Mouse (Mus musculus) heart, embryonic 11.5 days (tissue): ENCODE results near the gene Fgf12. TPM values are rescaled to one million over a fixed set of nuclear protein-coding genes. Genes with fewer than 3 reads are reported as not detected.

Source experiments
- ATAC-seq: fragments of 200-750 bp; cut with Nextera tagmentation; replicated peaks from 2 replicates; pipeline ENCODE4 v1.8.0; 2017; ENCODE audit warnings: moderate library complexity; ENCODE audit not compliant: insufficient number of reproducible peaks, low FRiP score, low TSS enrichment
- H3K27ac ChIP-seq: fragments of 300-500 bp; sonication (generic); 2 replicates; pipeline ENCODE4 v1.5.1; 2014; ENCODE audit warnings: mild to moderate bottlenecking, low read depth, low read length
- H3K27me3 ChIP-seq: fragments of 300-500 bp; sonication (generic); 2 replicates; pipeline ENCODE4 v1.6.1; 2014; ENCODE audit warnings: mild to moderate bottlenecking, low read length, mixed read lengths; ENCODE audit not compliant: control insufficient read depth, insufficient read depth
- H3K36me3 ChIP-seq: fragments of 300-500 bp; sonication (generic); 2 replicates; pipeline ENCODE4 v1.6.1; 2014; ENCODE audit warnings: mild to moderate bottlenecking, low read length, moderate library complexity, mixed read lengths; ENCODE audit not compliant: control insufficient read depth, insufficient read depth
- H3K4me1 ChIP-seq: fragments of 300-500 bp; sonication (generic); 2 replicates; pipeline ENCODE4 v1.6.1; 2014; ENCODE audit warnings: low read length; ENCODE audit not compliant: control insufficient read depth, insufficient read depth
- H3K4me2 ChIP-seq: fragments of 300-500 bp; sonication (generic); 2 replicates; pipeline ENCODE4 v1.6.1; 2014; ENCODE audit warnings: mild to moderate bottlenecking, moderate library complexity
- H3K4me3 ChIP-seq: fragments of 300-500 bp; sonication (generic); 2 replicates; pipeline ENCODE4 v1.5.1; 2014; ENCODE audit warnings: low read depth, low read length
- H3K9ac ChIP-seq: fragments of 300-500 bp; sonication (generic); 2 replicates; pipeline ENCODE4 v1.6.1; 2014; ENCODE audit warnings: mild to moderate bottlenecking, low read depth, low read length, moderate library complexity
- H3K9me3 ChIP-seq: fragments of 300-500 bp; sonication (generic); replicated peaks from 2 replicates; pipeline ENCODE4 v1.6.1; 2016; ENCODE audit warnings: low read length; ENCODE audit not compliant: control insufficient read depth
- WGBS: fragments of 180-500 bp; shearing (Covaris S2); extraction: QIAGEN DNeasy Blood & Tissue Kit; methylation state at CpG from one replicate; pipeline ENCODE4 v1.1.7; 2014; ENCODE audit not compliant: insufficient replicate concordance; 5-methylcytosine and 5-hydroxymethylcytosine counted together
- polyA plus RNA-seq: library from polyadenylated mRNA; unstranded; fragments of >200 nt; fragmentation: Nextera tagmentation; extraction: Ambion mirVana; gene quantifications from 2 replicates; pipeline ENCODE4 v1.2.1, GENCODE M21; 2014

The Fgf12 gene
- polyA plus RNA-seq, 1 experiment from 2014 or later = 7.8 TPM

- no peak for ATAC-seq
- Histone ChIP-seq H3K9ac (no peak overlapping the region), H3K27me3 (no peaks in the 10 kb centered on the region), H3K9me3 (no peaks in the 10 kb centered on the region), H3K27ac (no peak overlapping the region), H3K4me3 (no peak overlapping the region), H3K4me1 (no peaks in the 10 kb centered on the region), H3K36me3 (no peaks in the 10 kb centered on the region), H3K4me2 (no peak overlapping the region)
- 76% methylated on average over 4 of the region's 4 CpGs for WGBS
These were observed 52.5 kb downstream of the Fgf12 start for GRCm38 (mm10) chr16:28700346-28700745.

- H3K4me3 ChIP-seq = no peak overlapping the region
- H3K4me2 ChIP-seq = no peak overlapping the region
- H3K9ac ChIP-seq = no peak overlapping the region
- no peaks in the 10 kb centered on the region for H3K9me3 ChIP-seq
- H3K27ac ChIP-seq = no peak overlapping the region
- H3K27me3 ChIP-seq = no peaks in the 10 kb centered on the region
- no peaks in the 10 kb centered on the region for H3K4me1 ChIP-seq
- ATAC-seq = no peak
- WGBS = 73% methylated on average over 3 of the region's 3 CpGs
- no peaks in the 10 kb centered on the region for H3K36me3 ChIP-seq
These were observed 56.0 kb downstream of the Fgf12 start for GRCm38 (mm10) chr16:28696851-28697250.

DNA sequence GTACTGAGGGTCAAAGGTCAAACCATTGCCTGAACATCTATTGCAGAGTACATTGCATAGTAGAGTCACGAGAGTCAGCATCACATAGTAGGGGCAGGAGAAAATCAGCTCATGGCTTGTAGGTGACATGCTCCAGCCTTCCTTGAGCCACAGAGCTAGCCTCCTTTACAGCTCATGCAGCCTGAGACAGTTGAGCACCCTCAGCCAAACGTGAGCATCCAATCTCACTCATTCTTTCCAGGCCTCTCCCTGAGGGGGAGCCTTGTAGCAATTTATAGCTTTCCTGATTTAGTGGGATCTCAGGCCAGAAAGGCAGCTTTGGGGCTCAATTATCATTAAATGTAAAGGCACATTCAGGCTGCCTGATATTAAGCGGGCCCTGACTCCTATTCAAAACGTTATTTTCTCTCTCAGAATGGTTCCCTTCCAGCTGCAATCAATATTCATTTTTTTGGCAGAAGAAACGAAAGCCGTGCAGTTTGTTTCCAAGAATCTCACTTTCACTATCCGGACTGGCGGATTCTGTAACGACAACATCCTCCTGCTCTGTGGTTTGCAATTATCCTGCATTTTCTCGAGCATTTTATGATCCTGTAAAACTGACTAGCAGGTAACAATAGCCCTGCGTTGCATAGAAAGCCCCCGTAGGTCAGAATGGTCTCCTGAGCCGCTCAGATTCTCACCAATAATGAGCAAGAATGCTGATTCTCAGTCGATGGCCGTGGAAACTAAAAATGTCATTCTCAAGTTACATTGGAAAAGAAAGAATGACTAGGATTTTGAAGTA is 58.6 kb downstream of the Fgf12 start:
- no peak overlapping the region for H3K9ac ChIP-seq
- no peak overlapping the region for H3K4me3 ChIP-seq
- no peaks in the 10 kb centered on the region for H3K27me3 ChIP-seq
- no peak overlapping the region for H3K27ac ChIP-seq
- no peak for ATAC-seq
- H3K4me2 ChIP-seq = no peak overlapping the region
- no peaks in the 10 kb centered on the region for H3K9me3 ChIP-seq
- no peaks in the 10 kb centered on the region for H3K36me3 ChIP-seq
- H3K4me1 ChIP-seq = no peaks in the 10 kb centered on the region
- 69% methylated on average over 15 of the region's 15 CpGs for WGBS

- Histone ChIP-seq H3K4me3 (no peak overlapping the region), H3K4me1 (no peaks in the 10 kb centered on the region), H3K9me3 (no peaks in the 10 kb centered on the region), H3K27me3 (no peaks in the 10 kb centered on the region), H3K9ac (no peak overlapping the region), H3K36me3 (no peaks in the 10 kb centered on the region), H3K27ac (no peak overlapping the region), H3K4me2 (no peak overlapping the region)
- no peak for ATAC-seq
- WGBS = 79% methylated on average over 9 of the region's 9 CpGs
These were observed 63.9 kb downstream of the Fgf12 start for GRCm38 (mm10) chr16:28688861-28689385.

- no peak for ATAC-seq
- no peak overlapping the region for H3K9ac ChIP-seq
- no peak overlapping the region for H3K27ac ChIP-seq
- H3K27me3 ChIP-seq = no peaks in the 10 kb centered on the region
- no peak overlapping the region for H3K4me2 ChIP-seq
- no peak overlapping the region for H3K4me3 ChIP-seq
- H3K4me1 ChIP-seq = no peaks in the 10 kb centered on the region
- no peaks in the 10 kb centered on the region for H3K9me3 ChIP-seq
- 68% methylated on average over 3 of the region's 3 CpGs for WGBS
- no peaks in the 10 kb centered on the region for H3K36me3 ChIP-seq
These were observed 71.2 kb downstream of the Fgf12 start for GRCm38 (mm10) chr16:28681625-28682024.

GRCm38 (mm10) chr16:28668815-28669347 is 84.0 kb downstream of the Fgf12 start:
- Histone ChIP-seq H3K9ac (no peak overlapping the region), H3K36me3 (no peaks in the 10 kb centered on the region), H3K27ac (no peak overlapping the region), H3K9me3 (no peaks in the 10 kb centered on the region), H3K4me1 (no peaks in the 10 kb centered on the region), H3K27me3 (no peaks in the 10 kb centered on the region), H3K4me2 (no peak overlapping the region), H3K4me3 (no peak overlapping the region)
- no peak for ATAC-seq
- WGBS = 64% methylated on average over 5 of the region's 5 CpGs

- no peaks in the 10 kb centered on the region for H3K27me3 ChIP-seq
- no peaks in the 10 kb centered on the region for H3K36me3 ChIP-seq
- no peak overlapping the region for H3K4me2 ChIP-seq
- H3K4me3 ChIP-seq = no peak overlapping the region
- H3K9me3 ChIP-seq = no peaks in the 10 kb centered on the region
- WGBS = 88% methylated on average over 10 of the region's 10 CpGs
- H3K4me1 ChIP-seq = no peaks in the 10 kb centered on the region
- H3K27ac ChIP-seq = no peak overlapping the region
- no peak for ATAC-seq
- no peak overlapping the region for H3K9ac ChIP-seq
These were observed 100.2 kb downstream of the Fgf12 start for GRCm38 (mm10) chr16:28652640-28653039.

- Histone ChIP-seq H3K4me3 (no peak overlapping the region), H3K4me2 (no peak overlapping the region), H3K27me3 (no peaks in the 10 kb centered on the region), H3K9me3 (no peaks in the 10 kb centered on the region), H3K4me1 (no peaks in the 10 kb centered on the region), H3K9ac (no peak overlapping the region), H3K27ac (no peak overlapping the region), H3K36me3 (no peaks in the 10 kb centered on the region)
- WGBS = 63% methylated on average over 3 of the region's 3 CpGs
- ATAC-seq = no peak
These were observed 102.3 kb downstream of the Fgf12 start for GRCm38 (mm10) chr16:28650589-28650988.

- no peak for ATAC-seq
- H3K4me1 ChIP-seq = no peaks in the 10 kb centered on the region
- WGBS = 84% methylated on average over 3 of the region's 3 CpGs
- H3K27me3 ChIP-seq = no peaks in the 10 kb centered on the region
- H3K9me3 ChIP-seq = no peaks in the 10 kb centered on the region
- H3K4me2 ChIP-seq = no peak overlapping the region
- no peak overlapping the region for H3K4me3 ChIP-seq
- no peak overlapping the region for H3K27ac ChIP-seq
- no peak overlapping the region for H3K9ac ChIP-seq
- H3K36me3 ChIP-seq = no peaks in the 10 kb centered on the region
These were observed 107.8 kb downstream of the Fgf12 start for GRCm38 (mm10) chr16:28645030-28645429.
